Mouse (Mus musculus) limb, embryonic 11.5 days (tissue): ENCODE data around the gene Crocc. TPM values are rescaled to one million over a fixed set of nuclear protein-coding genes. Genes with fewer than 3 reads are reported as not detected.

Experiments
- ATAC-seq: fragments of 200-750 bp; cut with Nextera tagmentation; 2 replicates; pipeline ENCODE4 v1.8.0; 2017; ENCODE audit warnings: low read depth; ENCODE audit not compliant: insufficient number of reproducible peaks, low FRiP score, low TSS enrichment
- DNase-seq: peaks from one replicate; pipeline ENCODE4 v3.0.0-alpha.2; 2015; ENCODE audit warnings: low spot score
- H3K27ac ChIP-seq: fragments of 300-500 bp; sonication (generic); replicated peaks from 2 replicates; pipeline ENCODE4 v1.5.1; 2014; ENCODE audit warnings: low read depth, mild to moderate bottlenecking, low read length
- H3K27me3 ChIP-seq: fragments of 300-500 bp; sonication (generic); 2 replicates; pipeline ENCODE4 v1.6.1; 2014; ENCODE audit warnings: mild to moderate bottlenecking, low read length, mixed read lengths; ENCODE audit not compliant: control insufficient read depth, insufficient read depth
- H3K36me3 ChIP-seq: fragments of 300-500 bp; sonication (generic); 2 replicates; pipeline ENCODE4 v1.6.1; 2014; ENCODE audit warnings: mild to moderate bottlenecking, low read length, moderate library complexity, mixed read lengths; ENCODE audit not compliant: control insufficient read depth, insufficient read depth
- H3K4me1 ChIP-seq: fragments of 300-500 bp; sonication (generic); 2 replicates; pipeline ENCODE4 v1.6.1; 2014; ENCODE audit warnings: low read length, mixed read lengths; ENCODE audit not compliant: control insufficient read depth, insufficient read depth
- H3K4me2 ChIP-seq: fragments of 300-500 bp; sonication (generic); 2 replicates; pipeline ENCODE4 v1.6.1; 2014; ENCODE audit warnings: low read depth, mild to moderate bottlenecking, moderate library complexity; ENCODE audit not compliant: severe bottlenecking
- H3K4me3 ChIP-seq: fragments of 300-500 bp; sonication (generic); 2 replicates; pipeline ENCODE4 v1.5.1; 2014; ENCODE audit warnings: low read depth, low read length
- H3K9ac ChIP-seq: fragments of 300-500 bp; sonication (generic); 2 replicates; pipeline ENCODE4 v1.6.1; 2014; ENCODE audit warnings: mild to moderate bottlenecking, low read length
- H3K9me3 ChIP-seq: fragments of 300-500 bp; sonication (generic); 2 replicates; pipeline ENCODE4 v1.6.1; 2016; ENCODE audit warnings: low read length; ENCODE audit not compliant: control insufficient read depth
- WGBS: fragments of 180-500 bp; shearing (Covaris S2); extraction: QIAGEN DNeasy Blood & Tissue Kit; methylation state at CpG from one replicate; pipeline ENCODE4 v1.1.7; 2014; 5-methylcytosine and 5-hydroxymethylcytosine counted together
- polyA plus RNA-seq: library from polyadenylated mRNA; unstranded; fragments of >200 nt; fragmentation: Nextera tagmentation; extraction: Ambion mirVana; gene quantifications from 2 replicates; pipeline ENCODE4 v1.2.1, GENCODE M21; 2014

Crocc gene
- polyA plus RNA-seq, 1 experiment from 2014 or later, result 9.0 TPM

DNA sequence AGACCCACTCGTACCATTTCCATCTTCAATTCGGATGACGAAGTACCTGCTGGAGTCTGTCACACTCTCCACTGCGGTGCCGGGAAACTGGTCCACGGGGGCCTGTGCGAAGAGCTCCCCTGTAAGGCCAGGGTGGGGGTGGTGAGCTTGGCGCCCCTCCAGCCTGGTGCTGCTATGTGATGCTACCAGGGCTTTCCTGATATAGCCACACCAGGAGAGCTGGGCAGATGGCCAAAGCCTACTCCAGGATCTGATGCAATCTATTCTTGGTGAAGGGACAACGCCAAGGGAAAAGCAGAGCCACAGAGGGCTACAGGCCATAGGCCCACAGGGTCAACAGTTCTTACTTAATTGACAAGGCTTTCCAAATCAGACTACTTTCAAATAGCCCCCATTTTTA lies 13.3 kb upstream of the Crocc start:
- no peak overlapping the region for H3K9ac ChIP-seq
- no peaks in the 10 kb centered on the region for H3K9me3 ChIP-seq
- WGBS, result 91% methylated on average over 9 of the region's 9 CpGs
- H3K27ac ChIP-seq, result no peak overlapping the region
- peaks cover 9% of the 10 kb centered on the region; the same call in 1 of the 2 replicates for H3K4me1 ChIP-seq
- H3K27me3 ChIP-seq, result no peaks in the 10 kb centered on the region
- ATAC-seq, result no peak
- DNase-seq, result no peak
- no peak overlapping the region for H3K4me3 ChIP-seq
- H3K4me2 ChIP-seq, result no peak overlapping the region
- peaks cover 15% of the 10 kb centered on the region for H3K36me3 ChIP-seq

DNA sequence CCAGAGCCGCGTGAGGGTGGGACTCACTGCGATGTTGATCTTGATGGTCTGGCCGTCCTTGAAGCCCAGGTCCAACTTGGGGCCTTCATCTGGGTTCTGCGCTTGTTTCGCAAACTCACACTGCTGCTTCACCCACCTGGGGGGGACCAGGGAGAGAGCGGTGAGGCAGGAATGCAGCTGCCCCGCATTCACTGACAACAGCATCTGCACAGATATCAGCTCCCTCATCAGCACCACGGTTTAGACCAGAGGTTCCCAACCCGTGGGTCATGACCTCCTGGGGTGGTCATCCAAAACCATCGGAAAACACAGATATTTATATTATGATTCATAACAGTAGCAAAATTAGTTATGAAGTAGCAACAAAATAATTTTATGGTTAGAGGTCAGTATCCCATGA lies 12.2 kb upstream of the Crocc start:
- Histone ChIP-seq H3K36me3 (peaks cover 19% of the 10 kb centered on the region), H3K4me1 (peaks cover 8% of the 10 kb centered on the region; the same call in 1 of the 2 replicates), H3K4me3 (no peak overlapping the region), H3K27ac (no peak overlapping the region), H3K9ac (no peak overlapping the region), H3K9me3 (no peaks in the 10 kb centered on the region), H3K4me2 (no peak overlapping the region), H3K27me3 (no peaks in the 10 kb centered on the region)
- no peak for ATAC-seq
- 95% methylated on average over 11 of the region's 11 CpGs for WGBS
- DNase-seq, result no peak

DNA sequence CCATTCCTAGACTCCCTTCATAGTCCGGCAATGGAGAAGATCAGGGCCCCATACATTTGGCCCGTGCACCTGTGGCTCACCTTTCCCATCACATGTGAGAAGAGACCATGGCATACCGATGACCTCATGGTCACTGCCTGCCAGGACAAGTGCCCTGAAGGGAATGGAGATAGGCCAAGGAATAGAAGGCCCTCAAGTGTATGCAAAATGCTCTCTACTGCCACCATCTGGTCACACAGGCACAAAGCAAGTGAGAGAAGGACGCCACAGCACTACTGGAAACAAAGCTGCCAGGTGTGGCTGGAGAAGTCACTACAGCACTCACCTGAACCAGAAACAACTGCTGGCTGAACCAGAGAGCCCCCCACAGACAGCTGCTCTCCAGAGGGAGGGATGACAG lies 9.4 kb upstream of the Crocc start:
- no peak overlapping the region for H3K4me2 ChIP-seq
- no peak overlapping the region for H3K4me3 ChIP-seq
- H3K9ac ChIP-seq, result no peak overlapping the region
- 60% methylated on average over 4 of the region's 4 CpGs for WGBS
- no peaks in the 10 kb centered on the region for H3K9me3 ChIP-seq
- DNase-seq (peak; percentile 69), ATAC-seq (no peak)
- no peaks in the 10 kb centered on the region for H3K27me3 ChIP-seq
- no peaks in the 10 kb centered on the region for H3K4me1 ChIP-seq
- H3K27ac ChIP-seq, result no peak overlapping the region
- H3K36me3 ChIP-seq, result peaks cover 31% of the 10 kb centered on the region

DNA sequence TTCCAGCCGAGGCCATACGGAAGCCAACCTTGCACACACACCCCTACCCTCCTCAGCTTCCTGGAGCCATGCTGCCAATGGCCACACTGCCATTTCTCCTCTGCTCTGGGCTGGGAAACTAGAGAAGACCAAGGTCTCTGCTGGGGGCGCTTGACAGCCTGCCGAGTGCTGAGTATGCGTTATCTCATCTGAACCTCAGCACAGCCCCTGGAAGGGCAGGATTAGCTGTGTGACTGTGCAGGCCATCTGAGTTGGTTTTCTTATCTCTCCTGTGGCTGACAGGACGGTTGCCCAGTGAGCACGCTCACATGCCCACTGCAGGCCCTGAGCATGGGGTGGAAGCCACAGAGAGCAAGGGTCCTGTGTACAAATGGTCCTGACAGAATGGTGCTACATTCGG lies 8.3 kb upstream of the Crocc start:
- DNase-seq, result no peak
- Histone ChIP-seq H3K27ac (no peak overlapping the region), H3K36me3 (peaks cover 31% of the 10 kb centered on the region), H3K9me3 (no peaks in the 10 kb centered on the region), H3K9ac (no peak overlapping the region), H3K27me3 (no peaks in the 10 kb centered on the region), H3K4me3 (no peak overlapping the region), H3K4me2 (no peak overlapping the region), H3K4me1 (no peaks in the 10 kb centered on the region)
- ATAC-seq, result no peak
- WGBS, result 89% methylated on average over 8 of the region's 8 CpGs

DNA sequence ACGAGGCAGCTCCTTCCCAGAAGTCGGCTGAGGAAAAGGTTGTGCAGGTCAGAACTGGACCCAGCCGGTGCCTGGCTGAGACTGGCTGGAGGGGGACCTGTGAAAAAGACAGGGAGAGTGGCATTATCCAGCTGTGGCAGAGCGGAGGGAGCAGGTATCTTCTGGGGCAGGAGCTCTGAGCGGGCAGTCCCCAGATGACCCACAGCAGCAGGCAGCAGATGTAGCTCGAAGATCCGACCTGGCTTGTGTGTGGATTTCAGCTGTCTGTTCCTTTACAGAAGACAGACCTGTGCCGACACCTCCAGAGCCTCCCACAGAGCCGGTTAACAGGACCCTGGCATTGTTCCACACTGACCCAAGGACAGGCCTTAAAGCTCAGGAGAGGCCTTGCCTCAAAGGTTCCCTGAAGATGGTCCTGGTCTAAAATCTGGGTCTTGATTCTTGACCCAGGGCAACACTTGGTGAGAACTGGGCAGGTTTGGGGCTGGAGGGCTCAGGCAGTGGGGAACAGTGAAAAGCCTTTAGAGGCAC lies 7.2 kb upstream of the Crocc start:
- Histone ChIP-seq H3K27ac (no peak overlapping the region), H3K4me3 (no peak overlapping the region), H3K9me3 (no peaks in the 10 kb centered on the region), H3K4me1 (no peaks in the 10 kb centered on the region), H3K4me2 (no peak overlapping the region), H3K9ac (no peak overlapping the region), H3K27me3 (no peaks in the 10 kb centered on the region), H3K36me3 (peaks cover 25% of the 10 kb centered on the region)
- DNase-seq, result no peak
- WGBS, result 91% methylated on average over 9 of the region's 9 CpGs
- ATAC-seq, result no peak

DNA sequence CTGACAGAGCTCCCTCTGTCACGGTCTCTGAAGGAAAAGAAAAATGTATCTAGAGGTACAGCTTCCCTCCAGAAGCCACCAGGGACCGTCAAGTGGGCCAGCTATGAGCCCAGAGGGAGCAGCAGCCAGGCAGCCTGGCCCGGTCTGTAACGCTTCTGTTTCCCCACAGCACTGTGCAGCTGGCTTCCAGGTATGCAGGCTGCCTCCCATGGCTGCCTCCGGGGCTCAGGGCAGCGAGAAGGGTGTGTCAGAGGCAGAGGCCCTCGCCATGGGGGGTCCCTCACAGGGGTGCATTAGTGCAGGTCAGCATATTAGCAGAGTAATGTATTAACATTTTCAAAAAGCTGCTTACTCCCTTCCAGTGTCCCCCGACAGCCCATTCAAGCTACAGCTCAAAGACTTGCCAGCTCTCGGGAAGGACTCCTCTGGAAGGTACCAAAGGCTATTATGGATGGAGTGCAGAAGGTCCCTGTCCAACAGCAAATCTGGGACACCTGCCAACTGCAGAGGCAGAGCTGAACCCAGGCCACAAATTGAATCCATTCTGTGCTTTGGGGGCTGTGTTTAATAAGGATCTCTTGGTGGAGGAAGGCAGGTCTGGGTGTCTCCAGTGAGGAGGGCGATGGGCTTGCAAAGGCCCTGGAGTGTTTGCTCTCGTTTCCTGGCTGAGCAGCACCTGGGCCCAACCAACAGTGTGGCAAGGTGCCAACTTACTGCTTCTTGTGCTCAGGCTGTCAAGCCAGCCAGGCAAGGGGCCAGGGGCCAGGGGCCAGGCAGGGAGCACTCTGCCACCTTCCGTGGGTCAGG lies 6.6 kb upstream of the Crocc start:
- Histone ChIP-seq H3K4me3 (no peak overlapping the region), H3K27ac (no peak overlapping the region), H3K4me2 (no peak overlapping the region), H3K27me3 (no peaks in the 10 kb centered on the region), H3K36me3 (peaks cover 25% of the 10 kb centered on the region), H3K9ac (no peak overlapping the region), H3K9me3 (no peaks in the 10 kb centered on the region), H3K4me1 (no peaks in the 10 kb centered on the region)
- no peak for ATAC-seq
- WGBS, result 89% methylated on average over 12 of the region's 12 CpGs
- DNase-seq, result no peak

DNA sequence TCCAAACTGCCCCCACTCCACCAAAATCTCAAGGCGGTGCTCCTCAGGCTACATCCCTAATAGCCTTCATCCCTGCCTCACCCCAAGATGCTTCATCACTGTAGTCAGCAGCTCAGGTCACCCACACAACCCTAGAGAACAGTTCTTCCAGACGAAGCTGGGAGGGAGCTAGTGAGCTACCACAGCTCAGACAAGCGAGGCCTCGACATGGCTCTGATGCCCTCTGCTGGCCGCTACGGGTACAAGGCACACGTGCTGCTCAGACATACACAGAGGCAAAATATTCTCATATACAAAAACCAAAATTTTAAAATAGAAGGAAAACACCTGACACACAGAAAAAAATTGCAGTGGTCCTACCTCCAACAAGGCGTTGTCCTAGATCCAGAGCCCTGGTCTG lies 4.8 kb upstream of the Crocc start:
- DNase-seq (peak; percentile 90), ATAC-seq (no peak)
- Histone ChIP-seq H3K27ac (no peak overlapping the region), H3K36me3 (peaks cover 23% of the 10 kb centered on the region), H3K4me1 (no peaks in the 10 kb centered on the region), H3K9me3 (no peaks in the 10 kb centered on the region), H3K9ac (no peak overlapping the region), H3K27me3 (no peaks in the 10 kb centered on the region), H3K4me3 (no peak overlapping the region), H3K4me2 (no peak overlapping the region)
- 5% methylated on average over 8 of the region's 8 CpGs for WGBS

DNA sequence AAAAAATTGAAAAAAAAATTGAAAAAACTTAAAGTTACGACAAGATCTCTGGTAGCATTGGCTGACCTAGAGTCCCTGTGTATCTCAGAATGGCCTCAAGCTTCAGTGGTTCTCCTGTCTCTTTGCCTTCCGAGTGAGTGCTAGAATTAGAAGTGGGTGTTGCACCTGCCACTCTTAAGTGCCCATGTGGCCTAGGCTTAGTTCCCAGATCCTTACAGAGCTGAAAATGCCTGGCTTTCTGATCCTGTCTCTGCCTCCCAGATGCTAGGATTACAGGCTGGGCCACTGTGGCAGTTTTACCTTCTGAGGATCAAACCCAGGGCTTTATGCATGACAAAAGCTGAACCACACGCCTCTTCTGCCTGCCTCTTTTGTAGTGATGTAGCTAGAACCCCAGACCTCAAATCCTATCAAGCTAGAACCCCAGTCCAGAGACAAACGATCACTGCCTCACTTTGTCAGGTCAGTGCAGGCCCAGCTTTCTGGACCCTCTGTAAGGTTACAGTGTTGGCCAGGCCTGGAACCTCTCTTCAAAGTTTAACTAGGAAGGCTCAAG lies 3.8 kb upstream of the Crocc start:
- H3K36me3 ChIP-seq, result peaks cover 18% of the 10 kb centered on the region
- DNase-seq (no peak), ATAC-seq (no peak)
- no peaks in the 10 kb centered on the region for H3K9me3 ChIP-seq
- H3K27me3 ChIP-seq, result no peaks in the 10 kb centered on the region
- H3K9ac ChIP-seq, result no peak overlapping the region
- H3K4me2 ChIP-seq, result no peak overlapping the region
- H3K27ac ChIP-seq, result no peak overlapping the region
- H3K4me1 ChIP-seq, result peaks cover 3% of the 10 kb centered on the region
- WGBS, result 93% methylated on average over 4 of the region's 4 CpGs
- no peak overlapping the region for H3K4me3 ChIP-seq
